Mouse (Mus musculus): ENCODE data around the gene Rab19. TPM values are rescaled to one million over a fixed set of nuclear protein-coding genes. Genes with fewer than 3 reads are reported as not detected.
"Not testable (repeated sequence)": the region's sequence is repeated elsewhere in the genome, so short reads cannot be mapped to it uniquely, and the experiment has no call there.

Gene Rab19
- total RNA-seq (2014; fragmentation: Nextera tagmentation) (0.20 and 0.92 TPM in 2 replicates), total RNA-seq (2017) (1.1 and 4.4 TPM in 2 replicates)

GRCm38 (mm10) chr6:39381125-39381880, at the start of gene Rab19:
Gene Rab19, plus strand, starts transcription at chr6:39381175.
- ATAC-seq (replicated peaks; ENCODE audit: low FRiP score, low TSS enrichment, poor library complexity, severe bottlenecking) = no peak

- ATAC-seq (replicated peaks; ENCODE audit: low FRiP score, low TSS enrichment, poor library complexity, severe bottlenecking) = no peak
These were observed 48.8 kb upstream of the Rab19 start for GRCm38 (mm10) chr6:39331998-39332700.

GRCm38 (mm10) chr6:39334224-39334623, 46.8 kb upstream of the Rab19 start:
- no peak for ATAC-seq (replicated peaks; ENCODE audit: low FRiP score, low TSS enrichment, poor library complexity, severe bottlenecking)

GRCm38 (mm10) chr6:39334873-39335272, 46.1 kb upstream of the Rab19 start:
- 0 out of 2 replicates have a peak, but pooled peaks have one; percentile 30 for ATAC-seq (replicated peaks; ENCODE audit: low FRiP score, low TSS enrichment, poor library complexity, severe bottlenecking)

GRCm38 (mm10) chr6:39338359-39338758, 42.6 kb upstream of the Rab19 start:
- no peak for ATAC-seq (replicated peaks; ENCODE audit: low FRiP score, low TSS enrichment, poor library complexity, severe bottlenecking)

GRCm38 (mm10) chr6:39341798-39342197, 39.2 kb upstream of the Rab19 start:
- peak; percentile 27; the same call in 1 of the 2 replicates for ATAC-seq (replicated peaks; ENCODE audit: low FRiP score, low TSS enrichment, poor library complexity, severe bottlenecking)

GRCm38 (mm10) chr6:39344020-39344419, 37.0 kb upstream of the Rab19 start:
- ATAC-seq (replicated peaks; ENCODE audit: low FRiP score, low TSS enrichment, poor library complexity, severe bottlenecking) = peak; percentile 94

- no peak for ATAC-seq (replicated peaks; ENCODE audit: low FRiP score, low TSS enrichment, poor library complexity, severe bottlenecking)
These were observed 35.5 kb upstream of the Rab19 start for GRCm38 (mm10) chr6:39345430-39345829.

- no peak for ATAC-seq (replicated peaks; ENCODE audit: low FRiP score, low TSS enrichment, poor library complexity, severe bottlenecking)
These were observed 33.9 kb upstream of the Rab19 start for GRCm38 (mm10) chr6:39346991-39347501.

- no peak for ATAC-seq (replicated peaks; ENCODE audit: low FRiP score, low TSS enrichment, poor library complexity, severe bottlenecking)
These were observed 32.8 kb upstream of the Rab19 start for GRCm38 (mm10) chr6:39347880-39348814.

GRCm38 (mm10) chr6:39348946-39349345, 32.0 kb upstream of the Rab19 start:
- no peak for ATAC-seq (replicated peaks; ENCODE audit: low FRiP score, low TSS enrichment, poor library complexity, severe bottlenecking)

GRCm38 (mm10) chr6:39359207-39359606, 21.8 kb upstream of the Rab19 start:
- ATAC-seq (replicated peaks; ENCODE audit: low FRiP score, low TSS enrichment, poor library complexity, severe bottlenecking) = not testable (repeated sequence)

GRCm38 (mm10) chr6:39362684-39363083, 18.3 kb upstream of the Rab19 start:
- ATAC-seq (replicated peaks; ENCODE audit: low FRiP score, low TSS enrichment, poor library complexity, severe bottlenecking) = no peak

GRCm38 (mm10) chr6:39369631-39370030, 11.3 kb upstream of the Rab19 start:
- ATAC-seq (replicated peaks; ENCODE audit: low FRiP score, low TSS enrichment, poor library complexity, severe bottlenecking) = no peak

GRCm38 (mm10) chr6:39372042-39372441, 8.9 kb upstream of the Rab19 start:
- ATAC-seq (replicated peaks; ENCODE audit: low FRiP score, low TSS enrichment, poor library complexity, severe bottlenecking) = no peak

- ATAC-seq (replicated peaks; ENCODE audit: low FRiP score, low TSS enrichment, poor library complexity, severe bottlenecking) = no peak
These were observed 8.2 kb upstream of the Rab19 start for GRCm38 (mm10) chr6:39372727-39373126.

GRCm38 (mm10) chr6:39373301-39373955, 7.5 kb upstream of the Rab19 start:
- no peak for ATAC-seq (replicated peaks; ENCODE audit: low FRiP score, low TSS enrichment, poor library complexity, severe bottlenecking)

GRCm38 (mm10) chr6:39376775-39377174, 4.2 kb upstream of the Rab19 start:
- ATAC-seq (replicated peaks; ENCODE audit: low FRiP score, low TSS enrichment, poor library complexity, severe bottlenecking) = no peak

GRCm38 (mm10) chr6:39377311-39377827, 3.6 kb upstream of the Rab19 start, which contains the start of gene Slc37a3:
Gene Slc37a3, minus strand, starts transcription at chr6:39377675.
- peak; percentile 78 for ATAC-seq (replicated peaks; ENCODE audit: low FRiP score, low TSS enrichment, poor library complexity, severe bottlenecking)
